ENCODE assay signal across 32 mouse cellular contexts in the genomic region with DNA sequence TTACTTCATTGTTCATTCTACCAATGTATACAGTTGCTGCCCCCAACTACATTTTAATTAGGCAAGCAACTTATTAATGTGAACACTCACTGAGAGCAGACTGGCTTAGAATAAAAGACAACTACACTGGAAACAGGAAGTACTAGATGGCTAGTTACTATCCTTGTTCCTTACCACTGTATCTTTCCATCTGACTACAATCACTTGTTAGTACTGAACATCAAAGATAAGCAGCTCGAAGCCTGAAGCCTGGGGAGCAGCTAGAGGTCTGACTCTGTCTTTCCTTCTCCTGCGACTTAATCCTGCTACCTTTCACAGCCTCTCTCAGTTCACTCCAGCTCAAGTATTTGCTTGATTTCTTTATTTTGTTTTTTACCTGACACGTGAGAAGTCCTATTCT.
"Had no signal": no experiment of that assay in that cellular context is flagged by ENCODE, and none has a peak within 500 bp of the region (broad histone marks: within the 10 kb centered on the region; RNA-seq: fewer than 3 reads in every experiment).

No protein-coding gene starts in this region.

- ATAC-seq: liver, embryonic 12.5 days; liver, postnatal 0 days; lung, postnatal 0 days; midbrain, embryonic 13.5 days; midbrain, embryonic 15.5 days; midbrain, embryonic 16.5 days had no signal

- H3K4me2 ChIP-seq: limb, embryonic 12.5 days; limb, embryonic 13.5 days; limb, embryonic 15.5 days; liver, embryonic 11.5 days; liver, embryonic 12.5 days; liver, embryonic 13.5 days; liver, embryonic 15.5 days; lung, embryonic 14.5 days; lung, embryonic 15.5 days; midbrain, embryonic 11.5 days; midbrain, embryonic 12.5 days; midbrain, embryonic 13.5 days; midbrain, embryonic 15.5 days; neural tube, embryonic 12.5 days had no signal

- H3K27me3 ChIP-seq: limb, embryonic 13.5 days; limb, embryonic 15.5 days; liver, embryonic 12.5 days; liver, embryonic 13.5 days; liver, embryonic 15.5 days; lung, embryonic 15.5 days; megakaryocyte, embryonic 14.5 days; midbrain, embryonic 12.5 days; midbrain, embryonic 13.5 days; midbrain, embryonic 15.5 days; neural tube, embryonic 12.5 days had no signal

- H3K9ac ChIP-seq: limb, embryonic 12.5 days; limb, embryonic 13.5 days; limb, embryonic 15.5 days; liver, embryonic 12.5 days; liver, embryonic 13.5 days; liver, embryonic 14.5 days; liver, embryonic 15.5 days; liver, postnatal 0 days; lung, embryonic 14.5 days; lung, embryonic 15.5 days; midbrain, embryonic 12.5 days; midbrain, embryonic 13.5 days; midbrain, embryonic 15.5 days; neural tube, embryonic 12.5 days had no signal

- H3K4me1 ChIP-seq: limb, embryonic 10.5 days; limb, embryonic 12.5 days; limb, embryonic 13.5 days; limb, embryonic 15.5 days; liver, embryonic 12.5 days; liver, embryonic 13.5 days; liver, embryonic 15.5 days; lung, embryonic 15.5 days; megakaryocyte, embryonic 14.5 days; midbrain, embryonic 10.5 days; midbrain, embryonic 12.5 days; midbrain, embryonic 13.5 days; midbrain, embryonic 15.5 days; neural tube, embryonic 12.5 days had no signal

- DNase-seq: left cerebral cortex, postnatal 4 days; liver; liver, embryonic 13.5 days; liver, postnatal 0 days; lung, adult 18-20 months; lung, adult 2 months; lung, embryonic 14.5 days; lung, postnatal 10 days; lung, postnatal 14 days; lung, postnatal 36 days; lung, postnatal 4 days; midbrain, embryonic 14.5 days had no signal

- H3K4me3 ChIP-seq: limb, embryonic 10.5 days; limb, embryonic 12.5 days; limb, embryonic 13.5 days; limb, embryonic 15.5 days; liver, embryonic 12.5 days; liver, embryonic 13.5 days; liver, embryonic 15.5 days; lung, embryonic 15.5 days; megakaryocyte, embryonic 14.5 days; midbrain, embryonic 10.5 days; midbrain, embryonic 12.5 days; midbrain, embryonic 13.5 days; midbrain, embryonic 15.5 days; myocyte; neural tube, embryonic 12.5 days had no signal

- H3K36me3 ChIP-seq: limb, embryonic 10.5 days; limb, embryonic 12.5 days; limb, embryonic 13.5 days; limb, embryonic 15.5 days; liver, embryonic 12.5 days; liver, embryonic 13.5 days; liver, embryonic 15.5 days; lung, embryonic 15.5 days; midbrain, embryonic 10.5 days; midbrain, embryonic 12.5 days; midbrain, embryonic 13.5 days; midbrain, embryonic 15.5 days; neural tube, embryonic 12.5 days had no signal

- H3K9me3 ChIP-seq: limb, embryonic 10.5 days; limb, embryonic 13.5 days; limb, embryonic 15.5 days; liver, embryonic 13.5 days; liver, embryonic 15.5 days; lung, embryonic 15.5 days; midbrain, embryonic 12.5 days; midbrain, embryonic 13.5 days; midbrain, embryonic 15.5 days; neural tube, embryonic 12.5 days had no signal

- H3K27ac ChIP-seq: limb, embryonic 10.5 days; limb, embryonic 12.5 days; limb, embryonic 13.5 days; limb, embryonic 15.5 days; liver, embryonic 12.5 days; liver, embryonic 13.5 days; liver, embryonic 14.5 days; liver, embryonic 15.5 days; lung, embryonic 15.5 days; macrophage; midbrain, embryonic 10.5 days; midbrain, embryonic 12.5 days; midbrain, embryonic 13.5 days; midbrain, embryonic 15.5 days; neural tube, embryonic 12.5 days had no signal
